Mouse (Mus musculus): Measurements from ENCODE around the gene Fam129b. TPM values are rescaled to one million over a fixed set of nuclear protein-coding genes. Genes with fewer than 3 reads are reported as not detected.

Gene Fam129b
- total and polyA plus RNA-seq, 3 experiments: 0.26 to 0.55 (median 0.50) TPM

- dilution Hi-C loops (cut with MboI; ENCODE audit: extremely low pct_ligation_motif_present, extremely low pct_unique_long_range_greater_than_20kb, low sequenced_read_pairs): no loop called here
- Histone ChIP-seq H3K79me2 (replicated peaks; ENCODE audit: control insufficient read depth, extremely low read depth, insufficient read depth, poor library complexity, severe bottlenecking) (no peaks in the 10 kb centered on the region), H3K4me2 (ENCODE audit: insufficient read depth, low read depth, poor library complexity, severe bottlenecking) (no peak overlapping the region), H3K4me1 (ENCODE audit: control insufficient read depth in 1 of 2, insufficient read depth in 2 of 2) (peaks cover 0 to 36% of the 10 kb centered on the region in 2 experiments; a peak in 2 of 4 replicates), H3K4me3 (replicated peaks in 1 of 3; ENCODE audit: low read depth in 2 of 3, low read length in 2 of 3, poor library complexity in 1 of 3) (no peak overlapping the region), H3K36me3 (replicated peaks in 1 of 2; ENCODE audit: control insufficient read depth in 1 of 2, insufficient read depth in 1 of 2, low read length in 1 of 2) (peaks cover 0 to 2% of the 10 kb centered on the region in 2 experiments), H3K9me3 (replicated peaks; ENCODE audit: low read length) (no peaks in the 10 kb centered on the region), H3K27me3 (replicated peaks) (no peaks in the 10 kb centered on the region), H3K27ac (ENCODE audit: insufficient read depth, low read depth) (no peak overlapping the region), H3K9ac (ENCODE audit: insufficient read depth, low read depth) (no peak overlapping the region)
- in situ Hi-C loops (cut with MboI; ENCODE audit: low pct_ligation_motif_present, low pct_unique_long_range_greater_than_20kb, low sequenced_read_pairs): no loop called here
- DNase-seq (ENCODE audit: extremely low read depth): no peak
- no peak for TF ChIP-seq RCOR1 (conservative IDR thresholded peaks at IDR 0.05; ENCODE audit: low read depth, low read length)
- TF ChIP-seq SIN3A (IDR thresholded peaks at IDR 0.05; ENCODE audit: low read length): no peak
Measured at GRCm38 (mm10) chr2:32834496-32834895, 41.4 kb upstream of the Fam129b start.

GRCm38 (mm10) chr2:32835588-32835987, 40.3 kb upstream of the Fam129b start:
- no peak overlapping the region for H3K4me2 ChIP-seq (ENCODE audit: insufficient read depth, low read depth, poor library complexity, severe bottlenecking)
- H3K79me2 ChIP-seq (replicated peaks; ENCODE audit: control insufficient read depth, extremely low read depth, insufficient read depth, poor library complexity, severe bottlenecking): no peaks in the 10 kb centered on the region
- H3K36me3 ChIP-seq (replicated peaks in 1 of 2; ENCODE audit: control insufficient read depth in 1 of 2, insufficient read depth in 1 of 2, low read length in 1 of 2): no peaks in the 10 kb centered on the region
- H3K27me3 ChIP-seq (replicated peaks): no peaks in the 10 kb centered on the region
- in situ Hi-C loops (cut with MboI; ENCODE audit: low pct_ligation_motif_present, low pct_unique_long_range_greater_than_20kb, low sequenced_read_pairs): no loop called here
- no peak overlapping the region for H3K4me3 ChIP-seq (replicated peaks in 1 of 3; ENCODE audit: low read depth in 2 of 3, low read length in 2 of 3, poor library complexity in 1 of 3)
- dilution Hi-C loops (cut with MboI; ENCODE audit: extremely low pct_ligation_motif_present, extremely low pct_unique_long_range_greater_than_20kb, low sequenced_read_pairs): no loop called here
- H3K27ac ChIP-seq (ENCODE audit: insufficient read depth, low read depth): no peak overlapping the region
- peaks cover 0 to 36% of the 10 kb centered on the region in 2 experiments; a peak in 2 of 4 replicates for H3K4me1 ChIP-seq (ENCODE audit: control insufficient read depth in 1 of 2, insufficient read depth in 2 of 2)
- no peaks in the 10 kb centered on the region for H3K9me3 ChIP-seq (replicated peaks; ENCODE audit: low read length)
- TF ChIP-seq MAZ (IDR thresholded peaks at IDR 0.05; ENCODE audit: low read depth, low read length): no peak
- TF ChIP-seq USF1 (IDR thresholded peaks at IDR 0.05; ENCODE audit: low read depth, low read length): no peak
- no peak for TF ChIP-seq POLR2A (IDR thresholded peaks at IDR 0.05; ENCODE audit: low read depth, low read length)
- TF ChIP-seq USF2 (conservative IDR thresholded peaks at IDR 0.05; ENCODE audit: low read depth, low read length): no peak
- no peak for TF ChIP-seq PAX5 (IDR thresholded peaks at IDR 0.05; ENCODE audit: low read length)
- no peak for TF ChIP-seq KAT2A (IDR thresholded peaks at IDR 0.05; ENCODE audit: insufficient replicate concordance, low read length)
- TF ChIP-seq CHD1 (IDR thresholded peaks at IDR 0.05; ENCODE audit: low read depth, low read length): no peak
- no peak for TF ChIP-seq TBP (conservative IDR thresholded peaks at IDR 0.05; ENCODE audit: low read depth, low read length)
- TF ChIP-seq IRF4 (IDR thresholded peaks at IDR 0.05; ENCODE audit: low read depth, low read length): no peak
- no peak for TF ChIP-seq SIN3A (IDR thresholded peaks at IDR 0.05; ENCODE audit: low read length)
- no peak for TF ChIP-seq EP300 (IDR thresholded peaks at IDR 0.05; ENCODE audit: low read length)
- DNase-seq (ENCODE audit: extremely low read depth): no peak
- no peak overlapping the region for H3K9ac ChIP-seq (ENCODE audit: insufficient read depth, low read depth)

- in situ Hi-C loops (cut with MboI; ENCODE audit: low pct_ligation_motif_present, low pct_unique_long_range_greater_than_20kb, low sequenced_read_pairs) (no loop called here), dilution Hi-C loops (cut with MboI; ENCODE audit: extremely low pct_ligation_motif_present, extremely low pct_unique_long_range_greater_than_20kb, low sequenced_read_pairs) (no loop called here)
- DNase-seq (ENCODE audit: extremely low read depth): no peak
- no peak for TF ChIP-seq KAT2A (IDR thresholded peaks at IDR 0.05; ENCODE audit: insufficient replicate concordance, low read length)
- Histone ChIP-seq H3K36me3 (replicated peaks in 1 of 2; ENCODE audit: control insufficient read depth in 1 of 2, insufficient read depth in 1 of 2, low read length in 1 of 2) (peaks cover 0 to 7% of the 10 kb centered on the region in 2 experiments), H3K9ac (ENCODE audit: insufficient read depth, low read depth) (no peak overlapping the region), H3K27ac (ENCODE audit: insufficient read depth, low read depth) (no peak overlapping the region), H3K27me3 (replicated peaks) (no peaks in the 10 kb centered on the region), H3K79me2 (replicated peaks; ENCODE audit: control insufficient read depth, extremely low read depth, insufficient read depth, poor library complexity, severe bottlenecking) (no peaks in the 10 kb centered on the region), H3K4me1 (ENCODE audit: control insufficient read depth in 1 of 2, insufficient read depth in 2 of 2) (peaks cover 0 to 36% of the 10 kb centered on the region in 2 experiments; a peak in 2 of 4 replicates), H3K4me3 (replicated peaks in 1 of 3; ENCODE audit: low read depth in 2 of 3, low read length in 2 of 3, poor library complexity in 1 of 3) (no peak overlapping the region), H3K4me2 (ENCODE audit: insufficient read depth, low read depth, poor library complexity, severe bottlenecking) (no peak overlapping the region), H3K9me3 (replicated peaks; ENCODE audit: low read length) (no peaks in the 10 kb centered on the region)
Measured at GRCm38 (mm10) chr2:32838147-32838884, 37.6 kb upstream of the Fam129b start.
